Mouse (Mus musculus): ENCODE measurements around the gene Itpr3.

GRCm38 (mm10) chr17:27118676-27119539 is 61.8 kb downstream of the Itpr3 start:
- TF ChIP-seq CTCF (IDR thresholded peaks at IDR 0.05; ENCODE audit: low read depth) (no peak), EP300 (IDR thresholded peaks at IDR 0.05; ENCODE audit: low read depth) (no peak)
